Mouse (Mus musculus): Measurements from ENCODE around the gene Ccdc185. TPM values are rescaled to one million over a fixed set of nuclear protein-coding genes. Genes with fewer than 3 reads are reported as not detected.

The Ccdc185 gene
- polyA plus RNA-seq, 1 experiment, result not detected

DNA sequence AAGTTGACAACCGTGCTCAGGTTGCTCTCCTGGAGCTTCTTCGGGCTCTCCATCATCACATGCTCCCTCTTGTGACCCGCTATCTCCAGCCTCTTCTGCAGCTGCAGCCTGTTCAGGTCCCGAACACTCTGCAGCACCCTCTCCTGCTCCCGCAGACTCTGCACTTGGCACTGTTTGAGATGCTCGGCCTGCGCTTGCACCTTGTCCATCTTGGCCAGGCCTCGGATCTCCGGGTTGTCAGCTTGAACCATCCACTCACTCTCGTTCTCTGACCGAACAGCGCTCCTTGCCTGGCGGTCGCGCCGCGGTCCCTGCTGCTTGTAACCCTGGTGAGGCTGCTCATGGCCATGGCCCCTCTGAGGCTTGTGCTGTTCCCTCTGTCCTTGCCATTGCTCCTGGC, 1.1 kb downstream of the Ccdc185 start:
- H3K4me3 ChIP-seq (ENCODE audit: low read depth, low read length), result no peak overlapping the region
- no peaks in the 10 kb centered on the region for H3K27me3 ChIP-seq (ENCODE audit: control insufficient read depth, insufficient read depth, low read length)
- TF ChIP-seq POLR2A (IDR thresholded peaks at IDR 0.05; ENCODE audit: low read depth, low read length) (no peak), CTCF (IDR thresholded peaks at IDR 0.05; ENCODE audit: extremely low read depth, insufficient read length, insufficient replicate concordance, low read depth, low read length) (no peak)
- no peaks in the 10 kb centered on the region for H3K36me3 ChIP-seq (ENCODE audit: control insufficient read depth, insufficient read depth, low read length)
- no peak overlapping the region for H3K27ac ChIP-seq (ENCODE audit: insufficient read depth, low read depth, low read length)
- WGBS, result 87% methylated on average over 17 of the region's 17 CpGs
- H3K4me1 ChIP-seq (ENCODE audit: control insufficient read depth, insufficient read depth, insufficient read length, low read length), result no peaks in the 10 kb centered on the region

DNA sequence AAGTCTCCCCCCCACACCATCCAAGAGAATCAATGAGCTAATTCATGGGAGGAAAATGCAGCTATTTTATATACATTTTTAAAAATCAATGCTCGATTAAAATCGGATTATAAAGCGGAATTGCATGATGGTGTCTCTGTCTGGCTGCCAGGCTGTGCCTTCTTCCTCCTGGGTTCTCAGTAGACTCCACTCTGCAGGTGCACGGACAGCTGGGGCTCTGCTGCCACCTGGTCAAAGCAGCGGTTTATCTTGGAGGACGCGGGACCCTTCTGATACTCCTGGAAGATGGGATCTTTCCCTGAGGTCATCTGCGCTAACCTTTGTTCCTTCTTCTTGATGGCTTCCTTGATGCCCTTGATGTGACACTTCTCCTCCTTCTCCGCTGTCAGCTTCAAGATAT, 1.9 kb downstream of the Ccdc185 start:
- WGBS, result 86% methylated on average over 9 of the region's 9 CpGs
- H3K27me3 ChIP-seq (ENCODE audit: control insufficient read depth, insufficient read depth, low read length), result no peaks in the 10 kb centered on the region
- no peak overlapping the region for H3K27ac ChIP-seq (ENCODE audit: insufficient read depth, low read depth, low read length)

GRCm38 (mm10) chr1:182735891-182736290, 13.1 kb downstream of the Ccdc185 start:
- no peak overlapping the region for H3K27ac ChIP-seq (ENCODE audit: insufficient read depth, low read depth, low read length)
- H3K27me3 ChIP-seq (ENCODE audit: control insufficient read depth, insufficient read depth, low read length), result no peaks in the 10 kb centered on the region; the same call in 1 of the 2 replicates
- H3K4me3 ChIP-seq (ENCODE audit: low read depth, low read length), result no peak overlapping the region
- H3K36me3 ChIP-seq (ENCODE audit: control insufficient read depth, insufficient read depth, low read length), result no peaks in the 10 kb centered on the region
- 52% methylated on average over 4 of the region's 4 CpGs for WGBS
- TF ChIP-seq POLR2A (IDR thresholded peaks at IDR 0.05; ENCODE audit: low read depth, low read length), result no peak
- no peak for TF ChIP-seq CTCF (IDR thresholded peaks at IDR 0.05; ENCODE audit: extremely low read depth, insufficient read length, insufficient replicate concordance, low read depth, low read length)
- no peaks in the 10 kb centered on the region for H3K4me1 ChIP-seq (ENCODE audit: control insufficient read depth, insufficient read depth, insufficient read length, low read length)

More for the DNA sequence above, 1.9 kb downstream of the Ccdc185 start:
- TF ChIP-seq POLR2A (IDR thresholded peaks at IDR 0.05; ENCODE audit: low read depth, low read length), result no peak
- TF ChIP-seq CTCF (IDR thresholded peaks at IDR 0.05; ENCODE audit: extremely low read depth, insufficient read length, insufficient replicate concordance, low read depth, low read length), result no peak
- Histone ChIP-seq H3K4me1 (ENCODE audit: control insufficient read depth, insufficient read depth, insufficient read length, low read length) (no peaks in the 10 kb centered on the region), H3K36me3 (ENCODE audit: control insufficient read depth, insufficient read depth, low read length) (no peaks in the 10 kb centered on the region), H3K4me3 (ENCODE audit: low read depth, low read length) (no peak overlapping the region)

GRCm38 (mm10) chr1:182732695-182733094, 16.3 kb downstream of the Ccdc185 start:
- Histone ChIP-seq H3K4me3 (ENCODE audit: low read depth, low read length) (no peak overlapping the region), H3K4me1 (ENCODE audit: control insufficient read depth, insufficient read depth, insufficient read length, low read length) (no peaks in the 10 kb centered on the region), H3K27me3 (ENCODE audit: control insufficient read depth, insufficient read depth, low read length) (no peaks in the 10 kb centered on the region; the same call in 1 of the 2 replicates), H3K36me3 (ENCODE audit: control insufficient read depth, insufficient read depth, low read length) (no peaks in the 10 kb centered on the region), H3K27ac (ENCODE audit: insufficient read depth, low read depth, low read length) (no peak overlapping the region)
- WGBS, result 13% methylated on average over 7 of the region's 7 CpGs
- TF ChIP-seq CTCF (IDR thresholded peaks at IDR 0.05; ENCODE audit: extremely low read depth, insufficient read length, insufficient replicate concordance, low read depth, low read length) (no peak), POLR2A (IDR thresholded peaks at IDR 0.05; ENCODE audit: low read depth, low read length) (no peak)

- no peaks in the 10 kb centered on the region; the same call in 1 of the 2 replicates for H3K27me3 ChIP-seq (ENCODE audit: control insufficient read depth, insufficient read depth, low read length)
- H3K4me1 ChIP-seq (ENCODE audit: control insufficient read depth, insufficient read depth, insufficient read length, low read length), result no peaks in the 10 kb centered on the region
- 72% methylated on average over 9 of the region's 9 CpGs for WGBS
- no peak overlapping the region for H3K4me3 ChIP-seq (ENCODE audit: low read depth, low read length)
- H3K36me3 ChIP-seq (ENCODE audit: control insufficient read depth, insufficient read depth, low read length), result no peaks in the 10 kb centered on the region
- no peak overlapping the region for H3K27ac ChIP-seq (ENCODE audit: insufficient read depth, low read depth, low read length)
- no peak for TF ChIP-seq CTCF (IDR thresholded peaks at IDR 0.05; ENCODE audit: extremely low read depth, insufficient read length, insufficient replicate concordance, low read depth, low read length)
- no peak for TF ChIP-seq POLR2A (IDR thresholded peaks at IDR 0.05; ENCODE audit: low read depth, low read length)
These were observed 20.0 kb downstream of the Ccdc185 start for GRCm38 (mm10) chr1:182729002-182729401.

DNA sequence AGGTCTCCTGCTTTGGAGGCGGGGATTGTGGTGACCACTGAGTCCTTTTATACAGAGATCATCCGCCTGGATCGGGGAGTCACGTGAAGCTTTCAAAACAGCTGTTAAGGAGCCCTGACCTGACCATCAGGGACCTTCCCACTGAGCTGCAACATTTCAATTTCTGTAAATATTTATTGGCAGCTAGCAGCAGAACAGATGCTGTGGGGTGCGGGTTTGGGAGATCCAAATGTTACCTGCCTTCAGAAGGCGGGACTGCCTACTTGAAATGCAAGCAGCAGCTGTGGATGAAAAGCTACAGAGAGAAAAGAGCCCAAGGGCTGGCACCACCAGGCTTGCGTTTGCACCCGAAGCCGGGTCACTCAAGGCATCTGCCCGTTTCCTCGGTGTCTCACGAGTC, 21.4 kb downstream of the Ccdc185 start:
- WGBS, result 75% methylated on average over 12 of the region's 12 CpGs
- H3K4me1 ChIP-seq (ENCODE audit: control insufficient read depth, insufficient read depth, insufficient read length, low read length), result no peaks in the 10 kb centered on the region
- H3K27ac ChIP-seq (ENCODE audit: insufficient read depth, low read depth, low read length), result no peak overlapping the region
- H3K36me3 ChIP-seq (ENCODE audit: control insufficient read depth, insufficient read depth, low read length), result no peaks in the 10 kb centered on the region
- no peak for TF ChIP-seq POLR2A (IDR thresholded peaks at IDR 0.05; ENCODE audit: low read depth, low read length)
- TF ChIP-seq CTCF (IDR thresholded peaks at IDR 0.05; ENCODE audit: extremely low read depth, insufficient read length, insufficient replicate concordance, low read depth, low read length), result no peak
- no peak overlapping the region for H3K4me3 ChIP-seq (ENCODE audit: low read depth, low read length)
- no peaks in the 10 kb centered on the region; the same call in 1 of the 2 replicates for H3K27me3 ChIP-seq (ENCODE audit: control insufficient read depth, insufficient read depth, low read length)

- H3K4me3 ChIP-seq (ENCODE audit: low read depth, low read length), result no peak overlapping the region
- no peaks in the 10 kb centered on the region for H3K27me3 ChIP-seq (ENCODE audit: control insufficient read depth, insufficient read depth, low read length)
- H3K36me3 ChIP-seq (ENCODE audit: control insufficient read depth, insufficient read depth, low read length), result no peaks in the 10 kb centered on the region
- WGBS, result 64% methylated on average over 6 of the region's 6 CpGs
- no peak overlapping the region for H3K27ac ChIP-seq (ENCODE audit: insufficient read depth, low read depth, low read length)
- no peaks in the 10 kb centered on the region for H3K4me1 ChIP-seq (ENCODE audit: control insufficient read depth, insufficient read depth, insufficient read length, low read length)
- no peak for TF ChIP-seq CTCF (IDR thresholded peaks at IDR 0.05; ENCODE audit: extremely low read depth, insufficient read length, insufficient replicate concordance, low read depth, low read length)
- TF ChIP-seq POLR2A (IDR thresholded peaks at IDR 0.05; ENCODE audit: low read depth, low read length), result no peak
These were observed 34.6 kb downstream of the Ccdc185 start for GRCm38 (mm10) chr1:182714236-182714935.

Data from small intestine, adult 2 months (tissue).